Mouse (Mus musculus) liver, embryonic 13.5 days (tissue): Measurements from ENCODE around the gene Gm8439. TPM values are rescaled to one million over a fixed set of nuclear protein-coding genes. Genes with fewer than 3 reads are reported as not detected.
A peak's percentile ranks its signal among the peaks of the same experiment; 100 is the strongest.

ENCODE experiments used
- ATAC-seq: fragments of 200-750 bp; cut with Nextera tagmentation; 2 replicates; pipeline ENCODE4 v1.8.0; 2017; ENCODE audit warnings: low read depth, mild to moderate bottlenecking, moderate number of reproducible peaks, moderate library complexity
- DNase-seq: peaks from one replicate; pipeline ENCODE4 v3.0.0; 2022
- H3K27ac ChIP-seq: fragments of 300-500 bp; sonication (generic); 2 replicates; pipeline ENCODE4 v1.5.1; 2015; ENCODE audit warnings: moderate library complexity, mild to moderate bottlenecking, inconsistent platforms
- H3K27me3 ChIP-seq: fragments of 300-500 bp; sonication (generic); 2 replicates; pipeline ENCODE4 v1.6.1; 2015; ENCODE audit warnings: mild to moderate bottlenecking, inconsistent platforms
- H3K36me3 ChIP-seq: fragments of 300-500 bp; sonication (generic); 2 replicates; pipeline ENCODE4 v1.6.1; 2015; ENCODE audit warnings: mild to moderate bottlenecking, inconsistent platforms
- H3K4me1 ChIP-seq: fragments of 300-500 bp; sonication (generic); replicated peaks from 2 replicates; pipeline ENCODE4 v1.6.1; 2015; ENCODE audit warnings: inconsistent platforms
- H3K4me2 ChIP-seq: fragments of 300-500 bp; sonication (generic); 2 replicates; pipeline ENCODE4 v1.6.1; 2015; ENCODE audit warnings: inconsistent platforms, mild to moderate bottlenecking, moderate library complexity
- H3K4me3 ChIP-seq: fragments of 300-500 bp; sonication (generic); replicated peaks from 2 replicates; pipeline ENCODE4 v1.5.1; 2015; ENCODE audit warnings: mild to moderate bottlenecking, inconsistent platforms
- H3K9ac ChIP-seq: fragments of 300-500 bp; sonication (generic); 2 replicates; pipeline ENCODE4 v1.6.1; 2015; ENCODE audit warnings: mild to moderate bottlenecking, inconsistent platforms
- H3K9me3 ChIP-seq: fragments of 300-500 bp; sonication (generic); replicated peaks from 2 replicates; pipeline ENCODE4 v1.6.1; 2016; ENCODE audit warnings: inconsistent platforms
- WGBS: fragments of 180-500 bp; shearing (Covaris S2); methylation state at CpG from one replicate; pipeline ENCODE4 v1.1.7; 2015; ENCODE audit not compliant: insufficient replicate concordance; 5-methylcytosine and 5-hydroxymethylcytosine counted together
- polyA plus RNA-seq: library from polyadenylated mRNA; unstranded; fragments of >200 nt; fragmentation: Nextera tagmentation; extraction: Ambion mirVana; gene quantifications from 2 replicates; pipeline ENCODE4 v1.2.1, GENCODE M21; 2015

Gm8439 gene
- polyA plus RNA-seq, 1 experiment from 2014 or later, result not detected

DNA sequence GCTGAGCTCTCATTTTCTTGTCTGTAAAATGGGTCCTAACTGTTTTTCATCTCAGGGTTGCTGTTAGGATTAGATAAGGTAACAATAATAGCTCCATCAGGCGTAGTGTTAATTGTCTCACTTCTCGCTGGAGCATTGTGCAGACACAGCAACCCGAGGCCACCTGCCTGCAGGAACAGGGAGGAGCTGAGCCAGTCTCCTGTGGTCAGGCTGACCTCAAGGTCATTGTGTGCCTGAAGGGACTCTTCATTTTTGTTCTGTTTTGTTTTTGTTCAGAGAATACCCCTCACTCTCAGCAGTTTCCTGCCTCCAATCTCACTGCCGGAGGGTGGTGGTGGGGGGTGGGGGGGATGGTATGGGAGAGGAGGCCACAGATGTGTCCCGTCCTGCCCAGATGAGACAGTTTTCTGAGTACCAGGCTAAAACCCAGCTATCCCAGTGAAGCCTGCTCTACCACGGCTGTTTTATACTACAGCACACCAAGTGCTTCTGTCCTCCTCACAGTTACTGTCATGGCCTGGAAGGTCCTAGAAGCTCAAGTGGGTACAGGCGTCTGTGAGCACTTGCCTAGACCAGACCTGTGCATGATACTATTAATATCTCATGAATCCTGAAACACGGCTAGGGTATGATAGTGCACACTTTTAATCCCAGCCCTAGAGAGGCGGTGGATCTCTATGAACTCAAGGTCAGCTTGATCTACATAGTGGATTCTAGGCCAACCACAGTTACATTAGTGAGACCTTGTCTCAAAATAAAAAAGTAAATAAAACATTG lies 23.9 kb downstream of the Gm8439 start:
- no peaks in the 10 kb centered on the region for H3K27me3 ChIP-seq
- no peak overlapping the region for H3K4me3 ChIP-seq
- H3K4me2 ChIP-seq, result no peak overlapping the region
- H3K9me3 ChIP-seq, result no peaks in the 10 kb centered on the region
- H3K4me1 ChIP-seq, result peaks cover 49% of the 10 kb centered on the region
- no peak overlapping the region; the same call in 1 of the 2 replicates for H3K9ac ChIP-seq
- peak overlapping the region; percentile 25 for H3K27ac ChIP-seq
- H3K36me3 ChIP-seq, result no peaks in the 10 kb centered on the region
- 21% methylated on average over 9 of the region's 9 CpGs for WGBS
- ATAC-seq (peak; percentile 39), DNase-seq (no peak)

DNA sequence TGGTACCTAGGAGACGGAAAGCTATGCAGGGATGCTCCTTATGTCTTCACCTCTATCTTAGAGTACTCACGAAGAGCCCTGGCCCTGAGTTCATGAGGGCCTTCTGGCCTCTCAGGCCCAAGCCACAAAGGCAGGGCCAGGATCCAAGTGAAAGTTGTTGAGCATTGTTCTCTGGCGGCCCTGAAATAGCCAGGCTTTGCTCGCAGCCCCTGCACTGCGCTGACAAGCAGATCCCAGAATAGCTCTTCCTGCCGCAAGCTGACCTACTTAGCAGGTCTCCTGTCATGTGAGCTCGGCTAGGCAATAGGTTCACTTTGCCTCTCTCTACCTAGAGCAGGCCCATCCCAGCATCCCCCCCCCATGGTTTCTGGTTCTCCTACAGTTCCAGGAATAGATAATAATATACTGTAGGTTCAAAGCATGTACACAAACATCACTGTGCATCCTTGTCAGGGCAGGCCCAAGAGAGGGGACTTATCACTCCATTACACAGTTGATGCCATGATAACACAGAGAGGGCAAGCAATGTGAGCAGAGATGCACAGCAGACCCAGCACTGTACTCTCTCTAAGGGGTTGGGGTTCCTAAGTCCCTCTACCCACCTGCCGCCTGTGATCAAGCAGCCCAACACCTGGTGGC lies 25.3 kb downstream of the Gm8439 start:
- H3K4me2 ChIP-seq, result peak overlapping the region; percentile 8; the same call in 1 of the 2 replicates
- no peak overlapping the region for H3K4me3 ChIP-seq
- H3K36me3 ChIP-seq, result no peaks in the 10 kb centered on the region
- peak overlapping the region; percentile 41 for H3K9ac ChIP-seq
- DNase-seq, result no peak
- ATAC-seq, result peak; percentile 76
- peak overlapping the region; percentile 75 for H3K27ac ChIP-seq
- no peaks in the 10 kb centered on the region for H3K27me3 ChIP-seq
- H3K9me3 ChIP-seq, result no peaks in the 10 kb centered on the region
- peaks cover 54% of the 10 kb centered on the region for H3K4me1 ChIP-seq
- 51% methylated on average over 8 of the region's 8 CpGs for WGBS

DNA sequence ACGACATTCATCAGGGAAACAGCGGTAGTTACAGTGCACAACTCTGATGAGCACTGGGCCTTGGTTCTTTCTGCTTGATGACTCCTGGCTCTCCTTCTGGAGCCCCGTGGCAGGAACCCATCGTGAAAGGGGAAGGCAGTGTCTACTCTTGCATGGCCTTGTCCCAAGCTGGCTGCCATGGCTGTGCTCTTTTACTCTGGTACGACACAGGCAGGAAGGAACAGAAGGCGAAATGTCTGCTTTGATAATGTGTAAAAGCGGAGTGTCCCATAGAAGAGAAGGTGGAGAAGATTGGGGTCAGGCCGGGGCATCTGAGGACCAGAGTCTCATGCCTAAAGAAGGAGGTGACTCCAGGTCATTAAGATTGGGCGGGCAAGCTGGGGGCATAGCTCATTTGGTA lies 26.1 kb downstream of the Gm8439 start:
- WGBS, result 66% methylated on average over 9 of the region's 9 CpGs
- DNase-seq (no peak), ATAC-seq (no peak)
- H3K4me2 ChIP-seq, result no peak overlapping the region
- no peak overlapping the region for H3K9ac ChIP-seq
- H3K4me1 ChIP-seq, result peaks cover 63% of the 10 kb centered on the region
- H3K36me3 ChIP-seq, result no peaks in the 10 kb centered on the region
- H3K27me3 ChIP-seq, result no peaks in the 10 kb centered on the region
- H3K4me3 ChIP-seq, result no peak overlapping the region
- peak overlapping the region; percentile 75 for H3K27ac ChIP-seq
- H3K9me3 ChIP-seq, result no peaks in the 10 kb centered on the region

DNA sequence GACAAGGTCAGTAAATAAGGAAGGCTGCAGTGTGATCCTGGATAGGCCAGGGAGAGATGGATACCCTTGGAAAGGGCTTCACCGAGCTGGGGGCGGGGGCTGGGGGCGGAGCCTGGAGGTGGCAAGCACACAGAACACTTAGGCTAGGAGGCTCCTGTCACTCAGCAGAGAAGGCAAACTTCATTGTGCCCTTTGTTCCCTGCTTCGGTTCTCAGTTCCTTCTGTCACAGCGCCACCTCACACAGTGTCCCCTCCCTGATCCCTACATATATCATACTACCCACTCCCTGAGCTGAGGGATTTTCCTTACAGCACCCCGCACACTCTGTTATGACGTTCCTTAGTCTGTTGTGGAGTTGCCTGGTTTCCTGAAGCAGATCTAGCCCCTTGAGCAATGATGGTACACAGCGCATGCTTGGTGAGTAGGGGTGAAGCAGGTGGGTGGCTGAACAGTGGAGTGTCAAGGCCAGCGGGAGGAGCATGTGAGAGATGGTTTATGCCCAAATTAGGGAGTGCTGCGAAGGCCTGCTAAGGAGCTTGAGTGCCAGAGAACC lies 27.1 kb downstream of the Gm8439 start:
- no peak overlapping the region for H3K4me3 ChIP-seq
- H3K9me3 ChIP-seq, result no peaks in the 10 kb centered on the region
- DNase-seq (peak; percentile 38), ATAC-seq (no peak)
- no peak overlapping the region for H3K4me2 ChIP-seq
- H3K36me3 ChIP-seq, result no peaks in the 10 kb centered on the region
- H3K9ac ChIP-seq, result no peak overlapping the region
- WGBS, result 57% methylated on average over 10 of the region's 10 CpGs
- H3K27ac ChIP-seq, result no peak overlapping the region
- no peaks in the 10 kb centered on the region for H3K27me3 ChIP-seq
- H3K4me1 ChIP-seq, result peaks cover 68% of the 10 kb centered on the region

DNA sequence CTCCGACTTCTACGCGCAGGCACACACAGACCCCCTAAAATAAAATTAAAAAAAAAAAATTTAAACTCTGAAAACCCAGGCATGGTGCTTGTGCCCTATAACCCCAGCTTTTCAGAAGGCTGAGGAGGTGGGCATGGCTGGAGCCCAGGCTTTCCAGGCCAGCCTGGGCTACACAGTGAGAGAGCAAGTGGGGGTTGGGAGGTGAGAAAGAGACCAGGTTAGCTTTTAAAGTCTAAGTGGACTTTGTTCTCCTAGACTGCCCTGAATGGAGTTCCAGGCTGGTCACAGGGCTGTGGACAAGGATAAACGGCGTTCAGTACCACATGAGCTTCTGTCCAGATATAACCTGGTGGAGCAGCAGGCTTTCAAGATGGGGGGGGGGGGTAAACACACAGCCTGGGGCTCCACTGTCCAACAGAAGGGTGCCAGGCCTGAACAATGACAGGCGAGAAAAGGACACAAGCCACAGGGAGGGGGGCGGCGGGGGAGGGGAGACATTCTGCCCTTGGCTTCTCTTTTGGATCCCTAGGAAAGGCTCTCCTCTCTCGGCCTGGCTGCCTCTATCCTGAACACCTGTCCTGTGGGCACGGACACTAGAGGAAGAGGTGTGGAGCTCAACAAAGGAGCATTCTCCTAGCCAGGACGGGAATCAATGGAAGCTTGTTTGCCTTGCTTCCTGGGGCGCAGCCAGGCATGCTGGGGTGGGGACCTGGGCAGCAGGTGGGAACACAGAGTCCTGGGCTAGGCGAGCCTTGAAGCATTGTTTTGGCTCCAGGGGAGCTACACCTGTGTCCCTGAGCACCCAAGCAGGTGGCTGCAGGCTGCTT lies 27.9 kb downstream of the Gm8439 start:
- no peaks in the 10 kb centered on the region for H3K9me3 ChIP-seq
- H3K27me3 ChIP-seq, result no peaks in the 10 kb centered on the region
- H3K4me3 ChIP-seq, result no peak overlapping the region
- ATAC-seq (no peak), DNase-seq (no peak)
- no peak overlapping the region for H3K4me2 ChIP-seq
- H3K27ac ChIP-seq, result peak overlapping the region; percentile 26; the same call in 1 of the 2 replicates
- 71% methylated on average over 13 of the region's 13 CpGs for WGBS
- no peak overlapping the region for H3K9ac ChIP-seq
- no peaks in the 10 kb centered on the region for H3K36me3 ChIP-seq
- H3K4me1 ChIP-seq, result peaks cover 71% of the 10 kb centered on the region

DNA sequence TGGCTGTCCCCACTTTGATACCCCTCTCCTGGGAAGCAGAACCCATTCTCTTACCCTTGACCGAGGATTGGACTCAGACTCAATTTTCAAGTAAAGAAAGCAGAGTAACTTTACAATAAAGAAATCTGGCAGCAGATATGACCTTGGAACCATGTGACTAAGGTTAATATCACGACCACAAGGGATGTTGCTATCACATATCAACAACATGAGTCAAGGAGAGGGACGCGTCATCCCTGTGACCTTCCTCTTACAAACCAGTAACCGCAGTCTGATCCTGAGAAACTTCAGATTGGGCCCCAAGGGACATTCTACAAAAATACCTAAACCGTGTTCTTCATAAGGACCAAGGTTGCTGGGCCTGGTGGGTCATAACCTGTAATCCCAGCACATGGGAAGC lies 39.2 kb downstream of the Gm8439 start:
- no peak overlapping the region for H3K4me2 ChIP-seq
- H3K27ac ChIP-seq, result no peak overlapping the region
- no peaks in the 10 kb centered on the region for H3K9me3 ChIP-seq
- H3K36me3 ChIP-seq, result no peaks in the 10 kb centered on the region
- H3K4me3 ChIP-seq, result no peak overlapping the region
- no peak for ATAC-seq
- WGBS, result 58% methylated on average over 6 of the region's 6 CpGs
- DNase-seq, result no peak
- no peaks in the 10 kb centered on the region for H3K27me3 ChIP-seq
- peaks cover 78% of the 10 kb centered on the region for H3K4me1 ChIP-seq
- H3K9ac ChIP-seq, result no peak overlapping the region

DNA sequence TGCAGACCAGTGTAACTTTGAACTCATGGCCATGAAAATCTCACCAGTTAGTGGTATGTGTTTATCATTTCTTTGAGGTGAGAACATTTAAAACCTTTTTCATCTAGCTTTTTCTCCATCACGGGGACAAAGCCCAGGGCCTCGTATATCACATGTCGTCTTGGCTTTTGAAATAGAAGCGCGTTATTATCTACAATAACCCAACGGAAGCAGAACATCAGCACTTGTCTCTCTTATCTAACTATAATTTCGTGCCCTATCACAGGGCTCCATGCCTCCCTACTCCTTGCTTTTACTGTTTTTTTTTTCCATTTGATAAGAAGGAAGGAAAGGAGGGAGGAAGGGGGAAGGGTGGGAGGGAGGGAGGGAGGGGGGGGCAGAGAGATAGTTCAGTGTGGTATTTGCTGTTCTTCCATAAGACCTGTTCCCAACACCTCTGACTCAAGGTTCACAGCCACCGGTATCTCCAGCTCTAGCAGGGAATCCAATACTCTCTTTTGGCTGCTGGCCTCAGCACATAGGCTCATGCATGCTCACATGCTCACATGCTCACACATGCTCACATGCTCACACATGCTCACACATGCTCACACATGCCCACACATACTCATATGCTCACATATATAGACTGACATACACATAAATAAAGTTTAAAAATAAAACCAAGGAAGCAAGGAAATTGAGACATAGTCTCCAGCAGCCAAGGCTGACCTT lies 41.8 kb downstream of the Gm8439 start:
- peak overlapping the region; percentile 98 for H3K27ac ChIP-seq
- H3K36me3 ChIP-seq, result no peaks in the 10 kb centered on the region
- H3K4me2 ChIP-seq, result peak overlapping the region; percentile 36
- H3K27me3 ChIP-seq, result no peaks in the 10 kb centered on the region
- peak overlapping the region; percentile 60 for H3K9ac ChIP-seq
- no peak overlapping the region for H3K4me3 ChIP-seq
- peak; percentile 69 for ATAC-seq
- WGBS, result 7% methylated on average over 8 of the region's 8 CpGs
- no peaks in the 10 kb centered on the region for H3K9me3 ChIP-seq
- DNase-seq, result peak; percentile 52
- H3K4me1 ChIP-seq, result peaks cover 92% of the 10 kb centered on the region

DNA sequence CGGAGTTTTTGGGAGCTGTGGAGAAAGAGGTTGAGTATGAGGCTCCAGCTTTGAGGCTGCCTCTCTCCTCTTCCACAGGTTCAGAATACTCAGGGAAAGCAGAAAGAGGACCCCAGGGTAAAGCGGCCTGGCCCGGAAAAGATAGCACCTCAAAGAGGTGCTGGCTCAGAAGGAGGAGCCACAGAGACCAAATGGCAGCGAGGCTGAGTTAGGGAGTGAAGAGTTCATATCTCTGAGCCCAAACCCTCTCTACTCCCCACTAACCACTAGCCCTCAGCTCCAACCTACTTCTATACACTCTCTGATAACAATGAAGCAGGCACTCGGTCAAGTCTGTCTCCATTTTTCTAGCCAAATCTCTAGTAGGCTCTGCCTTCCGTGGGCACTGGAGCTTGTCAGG lies 43.3 kb downstream of the Gm8439 start:
- H3K27me3 ChIP-seq, result no peaks in the 10 kb centered on the region
- 21% methylated on average over 6 of the region's 6 CpGs for WGBS
- ATAC-seq (peak; percentile 94), DNase-seq (peak; percentile 75)
- peak overlapping the region; percentile 39 for H3K4me2 ChIP-seq
- H3K36me3 ChIP-seq, result no peaks in the 10 kb centered on the region
- H3K27ac ChIP-seq, result peak overlapping the region; percentile 98
- no peak overlapping the region for H3K4me3 ChIP-seq
- H3K4me1 ChIP-seq, result peaks cover 84% of the 10 kb centered on the region
- H3K9ac ChIP-seq, result peak overlapping the region; percentile 60
- H3K9me3 ChIP-seq, result no peaks in the 10 kb centered on the region

DNA sequence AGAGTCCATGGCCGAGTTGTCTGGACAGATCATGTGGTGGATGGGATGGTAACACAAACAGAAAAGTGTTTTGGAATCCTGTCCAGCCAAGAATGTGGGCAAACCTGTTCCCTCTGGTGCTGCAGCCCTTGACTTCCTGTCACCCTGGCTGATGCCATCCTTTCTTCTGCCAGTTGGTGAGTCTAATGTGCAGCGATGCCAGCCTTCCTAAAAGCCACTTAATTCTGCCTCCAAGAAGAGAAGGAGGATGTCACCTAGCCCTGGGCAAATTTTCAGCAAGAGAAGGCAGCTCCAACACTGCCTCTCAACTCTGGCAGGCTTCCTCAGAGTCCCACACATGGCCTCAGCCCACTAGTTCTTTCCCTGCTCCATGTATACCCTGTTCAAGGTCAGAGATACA lies 46.8 kb downstream of the Gm8439 start:
- Histone ChIP-seq H3K36me3 (no peaks in the 10 kb centered on the region), H3K4me1 (peaks cover 50% of the 10 kb centered on the region), H3K9me3 (no peaks in the 10 kb centered on the region), H3K4me2 (no peak overlapping the region), H3K27me3 (no peaks in the 10 kb centered on the region), H3K9ac (no peak overlapping the region), H3K4me3 (no peak overlapping the region), H3K27ac (peak overlapping the region; percentile 30; the same call in 1 of the 2 replicates)
- WGBS, result 72% methylated on average over 2 of the region's 2 CpGs
- ATAC-seq (no peak), DNase-seq (no peak)

DNA sequence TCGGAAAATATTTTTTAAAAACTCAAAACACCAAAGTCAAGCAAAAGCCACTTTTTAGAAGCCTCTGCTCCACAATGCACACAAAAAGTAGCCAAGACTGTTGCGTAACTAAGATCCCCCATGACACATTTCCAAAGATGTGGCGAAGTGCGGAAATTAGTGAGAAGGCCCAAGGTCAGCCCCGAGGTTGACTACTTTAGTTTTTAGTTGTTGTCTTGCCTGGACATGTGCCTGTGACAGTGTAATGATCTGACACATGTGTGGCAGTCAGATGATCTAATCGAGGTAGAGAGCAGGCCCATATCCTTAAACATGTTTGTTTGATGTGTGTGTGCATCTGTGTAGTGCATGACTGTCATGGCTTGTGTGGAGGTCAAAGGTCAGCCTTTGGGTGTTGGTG lies 53.4 kb downstream of the Gm8439 start:
- 88% methylated on average over 6 of the region's 6 CpGs for WGBS
- DNase-seq (no peak), ATAC-seq (0 out of 2 replicates have a peak, but pooled peaks have one; percentile 10)
- Histone ChIP-seq H3K4me3 (no peak overlapping the region), H3K9me3 (no peaks in the 10 kb centered on the region), H3K4me2 (no peak overlapping the region), H3K9ac (no peak overlapping the region), H3K4me1 (no peaks in the 10 kb centered on the region), H3K27ac (no peak overlapping the region), H3K36me3 (no peaks in the 10 kb centered on the region), H3K27me3 (peaks cover 4% of the 10 kb centered on the region; the same call in 1 of the 2 replicates)
